Mouse (Mus musculus) G1E (cell line): ENCODE measurements around the gene Mrps9.

ENCODE experiments used
- CTCF ChIP-seq: IDR thresholded peaks from 2 replicates; pipeline ENCODE4 v1.5.1; 2012; ENCODE audit warnings: low read depth, low read length, inconsistent platforms, mixed read lengths
- GATA1 ChIP-seq: IDR thresholded peaks from 2 replicates; pipeline ENCODE4 v1.6.1; 2012; ENCODE audit warnings: borderline replicate concordance, low read length, inconsistent platforms, mixed read lengths
- POLR2AphosphoS5 ChIP-seq: IDR thresholded peaks from 2 replicates; pipeline ENCODE4 v1.6.1; 2012; ENCODE audit warnings: low read depth, low read length, inconsistent platforms; ENCODE audit not compliant: insufficient replicate concordance
- TAL1 ChIP-seq: conservative IDR thresholded peaks from 2 replicates; pipeline ENCODE4 v1.6.1; 2012; ENCODE audit warnings: low read depth, low read length, inconsistent platforms, mixed read lengths

GRCm38 (mm10) chr1:42952734-42953481 lies 101.9 kb downstream of the Mrps9 start, which contains the start of gene Gpr45:
- TF ChIP-seq CTCF (no peak), POLR2AphosphoS5 (no peak), GATA1 (no peak), TAL1 (no peak)
